Mouse (Mus musculus) hindbrain, embryonic 12.5 days (tissue): ENCODE data around the gene Vhl. TPM values are rescaled to one million over a fixed set of nuclear protein-coding genes. Genes with fewer than 3 reads are reported as not detected.

Source experiments
- ATAC-seq: fragments of 200-750 bp; cut with Nextera tagmentation; 2 replicates; pipeline ENCODE4 v1.8.0; 2017; ENCODE audit warnings: moderate TSS enrichment; ENCODE audit not compliant: low FRiP score
- H3K27ac ChIP-seq: fragments of 300-500 bp; sonication (generic); 2 replicates; pipeline ENCODE4 v1.5.1; 2016; ENCODE audit warnings: mild to moderate bottlenecking
- H3K27me3 ChIP-seq: fragments of 300-500 bp; sonication (generic); 2 replicates; pipeline ENCODE4 v1.6.1; 2016; ENCODE audit warnings: mild to moderate bottlenecking
- H3K36me3 ChIP-seq: fragments of 300-500 bp; sonication (generic); 2 replicates; pipeline ENCODE4 v1.6.1; 2016; ENCODE audit warnings: mild to moderate bottlenecking
- H3K4me1 ChIP-seq: fragments of 300-500 bp; sonication (generic); 2 replicates; pipeline ENCODE4 v1.6.1; 2016
- H3K4me2 ChIP-seq: fragments of 300-500 bp; sonication (generic); replicated peaks from 2 replicates; pipeline ENCODE4 v1.6.1; 2016; ENCODE audit warnings: mild to moderate bottlenecking
- H3K4me3 ChIP-seq: fragments of 300-500 bp; sonication (generic); 2 replicates; pipeline ENCODE4 v1.5.1; 2016; ENCODE audit warnings: mild to moderate bottlenecking
- H3K9ac ChIP-seq: fragments of 300-500 bp; sonication (generic); 2 replicates; pipeline ENCODE4 v1.6.1; 2016; ENCODE audit warnings: mild to moderate bottlenecking, moderate library complexity
- H3K9me3 ChIP-seq: fragments of 300-500 bp; sonication (generic); replicated peaks from 2 replicates; pipeline ENCODE4 v1.6.1; 2016; ENCODE audit warnings: mild to moderate bottlenecking
- WGBS: fragments of 180-500 bp; shearing (Covaris S2); methylation state at CpG from one replicate; pipeline ENCODE4 v1.1.7; 2016; 5-methylcytosine and 5-hydroxymethylcytosine counted together
- polyA plus RNA-seq: library from polyadenylated mRNA; unstranded; fragments of >200 nt; fragmentation: Nextera tagmentation; extraction: Ambion mirVana; gene quantifications from 2 replicates; pipeline ENCODE4 v1.2.1, GENCODE M21; 2016

The Vhl gene
- polyA plus RNA-seq, 1 experiment from 2014 or later, result 63.1 TPM

DNA sequence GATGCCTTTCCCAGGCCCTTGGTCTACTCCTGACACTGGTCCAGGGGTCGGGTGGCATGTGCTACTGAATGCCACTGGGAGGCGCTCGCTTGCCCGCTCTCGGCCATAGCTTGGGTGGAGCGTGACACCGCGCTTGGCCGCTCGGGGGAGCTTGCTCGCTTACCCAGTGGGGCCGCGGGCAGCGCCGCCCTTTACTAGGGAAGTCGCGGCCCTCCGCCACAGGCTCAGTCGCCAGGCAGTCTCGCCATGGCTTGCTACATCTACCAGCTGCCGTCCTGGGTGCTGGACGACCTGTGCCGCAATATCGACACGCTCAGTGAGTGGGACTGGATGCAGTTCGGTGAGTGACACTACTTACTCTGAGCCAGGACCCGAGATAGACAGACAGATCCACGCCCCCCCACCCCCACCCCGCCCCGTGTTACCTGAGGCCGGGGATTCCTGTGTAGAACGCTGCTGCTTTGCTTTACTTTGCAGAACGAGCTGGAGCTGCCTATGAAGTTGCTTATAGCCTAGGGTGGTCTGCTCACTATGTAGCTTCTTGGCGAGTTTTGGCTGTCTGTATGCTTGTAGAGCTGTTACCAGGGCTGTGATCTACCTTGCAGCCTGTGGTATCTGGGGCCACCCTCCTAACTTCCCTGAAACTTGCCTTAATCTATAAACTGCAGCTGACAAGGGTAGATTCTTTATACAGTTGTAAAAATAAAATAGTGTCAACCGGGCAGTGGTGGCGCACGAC, 14.7 kb downstream of the Vhl start, which contains the start of gene Irak2:
Irak2 (plus strand) TSS at position 166 of the 739 bp plus-strand sequence.
- peak; percentile 92 for ATAC-seq
- Histone ChIP-seq H3K27ac (peak within 1 kb of the TSS; percentile 5; the same call in 1 of the 2 replicates), H3K4me1 (no peaks in the 10 kb centered on the region; the same call in 1 of the 2 replicates), H3K36me3 (0 out of 2 replicates have a peak, but pooled peaks cover 3% of the 10 kb centered on the region), H3K9ac (peak within 1 kb of the TSS; percentile 56), H3K27me3 (peaks cover 2% of the 10 kb centered on the region; the same call in 1 of the 2 replicates), H3K4me2 (peak within 1 kb of the TSS; percentile 69), H3K4me3 (peak within 1 kb of the TSS; percentile 45), H3K9me3 (no peaks in the 10 kb centered on the region)
- WGBS, result 8% methylated on average over 37 of the region's 37 CpGs

GRCm38 (mm10) chr6:113639201-113639600, 15.4 kb downstream of the Vhl start:
- 83% methylated on average over 4 of the region's 4 CpGs for WGBS
- Histone ChIP-seq H3K9me3 (no peaks in the 10 kb centered on the region), H3K9ac (no peak overlapping the region), H3K4me2 (no peak overlapping the region), H3K36me3 (0 out of 2 replicates have a peak, but pooled peaks cover under 1% of the 10 kb centered on the region), H3K4me1 (no peaks in the 10 kb centered on the region; the same call in 1 of the 2 replicates), H3K4me3 (no peak overlapping the region), H3K27me3 (peaks cover 2% of the 10 kb centered on the region; the same call in 1 of the 2 replicates), H3K27ac (no peak overlapping the region)
- ATAC-seq, result no peak

GRCm38 (mm10) chr6:113642605-113643004, 18.8 kb downstream of the Vhl start:
- Histone ChIP-seq H3K9ac (no peak overlapping the region), H3K4me1 (no peaks in the 10 kb centered on the region; the same call in 1 of the 2 replicates), H3K4me3 (no peak overlapping the region), H3K36me3 (no peaks in the 10 kb centered on the region), H3K9me3 (no peaks in the 10 kb centered on the region), H3K4me2 (no peak overlapping the region), H3K27me3 (peaks cover 2% of the 10 kb centered on the region; the same call in 1 of the 2 replicates), H3K27ac (no peak overlapping the region)
- ATAC-seq, result no peak
- 86% methylated on average over 8 of the region's 8 CpGs for WGBS

- Histone ChIP-seq H3K9ac (no peak overlapping the region), H3K36me3 (no peaks in the 10 kb centered on the region), H3K4me2 (no peak overlapping the region), H3K4me3 (no peak overlapping the region), H3K4me1 (no peaks in the 10 kb centered on the region; the same call in 1 of the 2 replicates), H3K27ac (no peak overlapping the region), H3K9me3 (no peaks in the 10 kb centered on the region), H3K27me3 (peaks cover 2% of the 10 kb centered on the region; the same call in 1 of the 2 replicates)
- no peak for ATAC-seq
- WGBS, result 85% methylated on average over 4 of the region's 4 CpGs
Measured at GRCm38 (mm10) chr6:113643021-113643420, 19.3 kb downstream of the Vhl start.

GRCm38 (mm10) chr6:113643967-113644366, 20.2 kb downstream of the Vhl start:
- H3K27me3 ChIP-seq, result peaks cover 2% of the 10 kb centered on the region; the same call in 1 of the 2 replicates
- no peak overlapping the region for H3K27ac ChIP-seq
- no peak for ATAC-seq
- no peaks in the 10 kb centered on the region for H3K9me3 ChIP-seq
- H3K9ac ChIP-seq, result no peak overlapping the region
- 96% methylated on average over 2 of the region's 2 CpGs for WGBS
- no peak overlapping the region for H3K4me3 ChIP-seq
- no peaks in the 10 kb centered on the region for H3K36me3 ChIP-seq
- H3K4me1 ChIP-seq, result no peaks in the 10 kb centered on the region
- H3K4me2 ChIP-seq, result no peak overlapping the region

GRCm38 (mm10) chr6:113644808-113645207, 21.0 kb downstream of the Vhl start:
- 83% methylated on average over 8 of the region's 8 CpGs for WGBS
- Histone ChIP-seq H3K4me2 (no peak overlapping the region), H3K9me3 (no peaks in the 10 kb centered on the region), H3K4me3 (no peak overlapping the region), H3K9ac (no peak overlapping the region), H3K36me3 (no peaks in the 10 kb centered on the region), H3K4me1 (no peaks in the 10 kb centered on the region), H3K27me3 (peaks cover 2% of the 10 kb centered on the region; the same call in 1 of the 2 replicates), H3K27ac (no peak overlapping the region)
- no peak for ATAC-seq

DNA sequence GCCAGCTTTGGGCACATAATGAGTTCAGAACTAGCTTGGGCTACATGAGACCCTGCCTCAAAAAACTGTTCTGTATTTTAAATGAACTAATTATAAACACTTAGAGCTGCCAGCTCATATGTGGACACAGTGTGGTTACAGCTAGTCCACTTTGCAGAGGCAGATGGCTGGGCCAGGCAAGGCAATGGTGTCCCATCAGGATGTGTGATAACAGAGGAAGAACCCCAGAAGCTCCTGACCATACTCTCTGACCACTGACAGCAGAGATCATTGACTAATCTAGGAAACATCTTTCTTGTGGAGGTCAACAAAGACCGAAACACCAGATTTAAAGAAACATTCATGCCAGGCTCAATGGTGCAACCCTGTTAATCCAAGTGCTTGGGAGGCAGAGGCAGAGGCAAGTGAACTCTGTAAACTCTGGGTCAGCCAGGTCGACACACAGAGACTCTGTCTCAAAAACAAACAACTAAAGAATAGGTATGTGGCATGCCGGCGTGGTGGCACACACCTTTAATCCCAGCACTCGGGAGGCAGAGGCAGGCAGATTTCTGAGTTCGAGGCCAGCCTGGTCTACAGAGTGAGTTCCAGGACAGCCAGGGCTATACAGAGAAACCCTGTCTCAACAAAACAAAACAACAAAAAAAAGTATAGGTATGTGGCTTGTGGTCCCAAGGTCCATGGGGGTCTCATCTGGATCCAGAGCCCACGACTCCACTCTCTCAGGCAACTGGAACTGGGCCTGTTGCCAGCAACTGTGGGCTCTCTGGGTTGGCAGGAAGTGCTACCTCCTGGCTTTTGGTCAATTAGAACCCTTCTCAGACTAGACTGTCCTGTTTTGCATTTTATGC, 25.8 kb downstream of the Vhl start:
- Histone ChIP-seq H3K9ac (no peak overlapping the region), H3K4me3 (no peak overlapping the region), H3K36me3 (no peaks in the 10 kb centered on the region), H3K9me3 (no peaks in the 10 kb centered on the region), H3K27me3 (no peaks in the 10 kb centered on the region), H3K4me1 (no peaks in the 10 kb centered on the region), H3K27ac (no peak overlapping the region), H3K4me2 (no peak overlapping the region)
- no peak for ATAC-seq
- 80% methylated on average over 7 of the region's 7 CpGs for WGBS

DNA sequence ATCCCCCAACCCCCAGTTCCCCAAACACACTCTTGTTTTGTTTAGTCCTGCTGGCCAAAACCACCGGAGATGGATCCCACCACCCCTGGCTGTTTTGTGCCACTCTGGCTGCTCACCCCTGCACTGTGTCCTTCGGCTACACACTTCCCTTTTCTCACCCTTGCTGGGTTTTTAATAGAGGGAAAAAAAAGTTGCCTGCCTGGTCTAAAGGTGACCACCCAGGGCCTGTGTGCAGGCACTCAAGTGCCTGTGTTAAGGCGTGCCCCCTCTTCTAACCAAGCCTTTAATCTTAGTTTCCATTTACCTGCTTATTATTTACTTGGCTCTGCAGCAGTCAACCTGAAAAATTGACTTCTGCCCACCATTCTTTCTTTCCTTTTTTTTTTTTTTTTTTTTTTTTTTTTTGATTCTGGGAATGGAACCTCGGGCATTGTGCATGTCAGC, 26.5 kb downstream of the Vhl start:
- Histone ChIP-seq H3K4me2 (no peak overlapping the region), H3K27me3 (no peaks in the 10 kb centered on the region), H3K27ac (no peak overlapping the region), H3K36me3 (no peaks in the 10 kb centered on the region), H3K9me3 (no peaks in the 10 kb centered on the region), H3K4me1 (no peaks in the 10 kb centered on the region), H3K4me3 (no peak overlapping the region), H3K9ac (no peak overlapping the region)
- 76% methylated on average over 4 of the region's 4 CpGs for WGBS
- no peak for ATAC-seq

- no peaks in the 10 kb centered on the region for H3K27me3 ChIP-seq
- WGBS, result 70% methylated on average over 3 of the region's 3 CpGs
Measured at GRCm38 (mm10) chr6:113651626-113652025, 27.9 kb downstream of the Vhl start.

DNA sequence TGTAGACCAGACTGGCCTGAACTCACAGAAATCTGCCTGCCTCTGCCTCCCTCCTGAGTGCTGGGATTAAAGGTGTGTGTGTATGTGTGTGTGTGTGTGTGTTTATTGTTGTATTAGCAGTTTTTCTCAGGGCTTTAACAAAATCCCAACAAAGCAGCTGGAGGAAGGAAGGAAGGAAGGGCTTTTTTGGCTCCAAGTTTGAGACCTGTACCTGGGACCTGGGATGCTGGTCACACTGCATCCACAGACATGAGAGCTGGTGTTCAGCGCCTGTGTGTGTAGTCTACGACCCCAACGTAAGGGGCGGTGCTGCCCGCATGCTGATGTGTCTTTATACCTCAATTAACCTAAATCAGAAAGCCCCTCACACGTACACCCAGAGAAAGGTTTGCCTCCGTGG, 29.8 kb downstream of the Vhl start:
- no peak overlapping the region for H3K9ac ChIP-seq
- H3K4me2 ChIP-seq, result no peak overlapping the region
- 87% methylated on average over 7 of the region's 7 CpGs for WGBS
- H3K4me1 ChIP-seq, result no peaks in the 10 kb centered on the region
- no peak overlapping the region for H3K4me3 ChIP-seq
- H3K36me3 ChIP-seq, result no peaks in the 10 kb centered on the region
- ATAC-seq, result no peak
- H3K27ac ChIP-seq, result no peak overlapping the region
- no peaks in the 10 kb centered on the region for H3K9me3 ChIP-seq
- no peaks in the 10 kb centered on the region for H3K27me3 ChIP-seq

More at GRCm38 (mm10) chr6:113651626-113652025, 27.9 kb downstream of the Vhl start:
- no peaks in the 10 kb centered on the region for H3K36me3 ChIP-seq
- no peaks in the 10 kb centered on the region for H3K9me3 ChIP-seq
- no peak overlapping the region for H3K9ac ChIP-seq
- H3K4me2 ChIP-seq, result no peak overlapping the region
- ATAC-seq, result no peak
- H3K4me3 ChIP-seq, result no peak overlapping the region
- no peaks in the 10 kb centered on the region for H3K4me1 ChIP-seq
- H3K27ac ChIP-seq, result no peak overlapping the region

- Histone ChIP-seq H3K9ac (no peak overlapping the region), H3K4me3 (no peak overlapping the region), H3K27me3 (no peaks in the 10 kb centered on the region), H3K9me3 (no peaks in the 10 kb centered on the region), H3K4me1 (no peaks in the 10 kb centered on the region), H3K4me2 (no peak overlapping the region), H3K27ac (no peak overlapping the region), H3K36me3 (no peaks in the 10 kb centered on the region)
- WGBS, result 82% methylated on average over 8 of the region's 8 CpGs
- ATAC-seq, result no peak
Measured at GRCm38 (mm10) chr6:113654102-113654501, 30.3 kb downstream of the Vhl start.

DNA sequence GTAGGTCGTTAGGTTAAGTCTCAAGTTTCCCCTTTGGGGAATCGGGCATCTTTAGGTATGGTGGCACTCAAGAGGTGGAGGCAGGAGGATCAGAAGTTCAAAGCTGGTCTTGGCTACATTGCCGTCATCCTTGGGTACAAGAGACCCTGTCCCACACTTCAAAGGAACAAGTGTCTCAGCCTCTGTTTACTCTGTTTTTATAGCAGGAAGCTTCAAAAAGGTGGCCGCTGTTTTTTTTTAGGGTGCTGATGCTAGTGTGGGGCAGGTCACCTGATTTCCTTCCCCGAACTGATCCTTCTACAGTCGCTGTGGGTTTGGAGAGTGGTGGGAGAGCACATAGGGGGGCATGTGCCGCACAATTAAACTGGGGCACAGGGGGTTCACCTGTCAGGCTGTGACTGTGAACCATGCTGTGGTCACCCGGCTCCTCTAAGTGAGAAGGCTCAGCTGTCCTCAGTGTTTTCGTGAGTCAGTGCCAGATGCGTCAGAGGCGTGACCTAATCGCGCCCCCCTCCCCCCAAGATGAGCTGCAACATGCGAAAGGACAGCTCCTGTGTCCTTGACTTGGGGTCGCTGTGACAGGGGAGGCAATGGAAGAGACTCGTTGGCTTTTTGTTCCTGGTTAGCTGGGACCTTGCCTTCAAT, 31.1 kb downstream of the Vhl start:
- Histone ChIP-seq H3K4me1 (no peaks in the 10 kb centered on the region), H3K9ac (no peak overlapping the region), H3K27ac (no peak overlapping the region), H3K9me3 (no peaks in the 10 kb centered on the region), H3K4me2 (no peak overlapping the region), H3K4me3 (no peak overlapping the region), H3K27me3 (no peaks in the 10 kb centered on the region), H3K36me3 (no peaks in the 10 kb centered on the region)
- WGBS, result 80% methylated on average over 16 of the region's 16 CpGs
- no peak for ATAC-seq
